Mouse (Mus musculus): ENCODE results near the gene Foxi1.

GRCm38 (mm10) chr11:34227180-34227579 lies 19.3 kb upstream of the Foxi1 start:
- TF ChIP-seq CTCF (IDR thresholded peaks at IDR 0.05; ENCODE audit: borderline replicate concordance, insufficient read depth, low read depth, low read length), result no peak
- TF ChIP-seq POLR2A (IDR thresholded peaks at IDR 0.05; ENCODE audit: borderline replicate concordance, insufficient read depth, low read length), result no peak

Data from cerebellum, adult 2 months (tissue).